Mouse (Mus musculus) lung, postnatal 0 days (tissue): Measurements from ENCODE around the gene Sfmbt1. TPM values are rescaled to one million over a fixed set of nuclear protein-coding genes. Genes with fewer than 3 reads are reported as not detected.

Experiments
- ATAC-seq: fragments of 200-750 bp; cut with Nextera tagmentation; 2 replicates; pipeline ENCODE4 v1.8.0; 2017; ENCODE audit warnings: moderate library complexity
- DNase-seq: peaks from one replicate; pipeline ENCODE4 v3.0.0-alpha.2; 2016; ENCODE audit warnings: low spot score
- H3K27ac ChIP-seq: fragments of 300-500 bp; sonication (generic); 2 replicates; pipeline ENCODE4 v1.5.1; 2014; ENCODE audit warnings: antibody characterized with exemption, mild to moderate bottlenecking, low read length, mixed read lengths
- H3K27me3 ChIP-seq: fragments of 300-500 bp; sonication (generic); replicated peaks from 2 replicates; pipeline ENCODE4 v1.6.1; 2014; ENCODE audit warnings: low read length, mixed read lengths; ENCODE audit not compliant: insufficient read depth
- H3K36me3 ChIP-seq: fragments of 300-500 bp; sonication (generic); 2 replicates; pipeline ENCODE4 v1.6.1; 2014; ENCODE audit warnings: low read length, mixed read lengths; ENCODE audit not compliant: insufficient read depth
- H3K4me1 ChIP-seq: fragments of 300-500 bp; sonication (generic); 2 replicates; pipeline ENCODE4 v1.6.1; 2014; ENCODE audit warnings: antibody characterized with exemption, low read depth, low read length, mixed read lengths; ENCODE audit not compliant: insufficient read depth
- H3K4me2 ChIP-seq: fragments of 300-500 bp; sonication (generic); replicated peaks from 2 replicates; pipeline ENCODE4 v1.6.1; 2014; ENCODE audit warnings: low read depth, mild to moderate bottlenecking, low read length, moderate library complexity, mixed read lengths
- H3K4me3 ChIP-seq: fragments of 300-500 bp; sonication (generic); 2 replicates; pipeline ENCODE4 v1.5.1; 2014; ENCODE audit warnings: low read depth, low read length
- H3K9ac ChIP-seq: fragments of 300-500 bp; sonication (generic); replicated peaks from 2 replicates; pipeline ENCODE4 v1.6.1; 2014; ENCODE audit warnings: low read depth, mild to moderate bottlenecking
- H3K9me3 ChIP-seq: fragments of 300-500 bp; sonication (generic); 2 replicates; pipeline ENCODE4 v1.6.1; 2016; ENCODE audit warnings: low read length, mixed read lengths
- CTCF ChIP-seq: IDR thresholded peaks from 2 replicates; pipeline ENCODE4 v1.5.1; 2016; ENCODE audit warnings: antibody characterized with exemption, mild to moderate bottlenecking
- EP300 ChIP-seq: IDR thresholded peaks from 2 replicates; pipeline ENCODE4 v1.6.1; 2016; ENCODE audit warnings: antibody characterized with exemption, mild to moderate bottlenecking, control low read depth
- WGBS: fragments of 180-500 bp; shearing (Covaris S2); extraction: QIAGEN DNeasy Blood & Tissue Kit; methylation state at CpG from one replicate; pipeline ENCODE4 v1.1.7; 2014; 5-methylcytosine and 5-hydroxymethylcytosine counted together
- polyA plus RNA-seq: library from polyadenylated mRNA; unstranded; fragments of >200 nt; fragmentation: Nextera tagmentation; extraction: Ambion mirVana; gene quantifications from 2 replicates; pipeline ENCODE4 v1.2.1, GENCODE M21; 2015

The Sfmbt1 gene
- polyA plus RNA-seq, 1 experiment from 2014 or later = 8.2 TPM

DNA sequence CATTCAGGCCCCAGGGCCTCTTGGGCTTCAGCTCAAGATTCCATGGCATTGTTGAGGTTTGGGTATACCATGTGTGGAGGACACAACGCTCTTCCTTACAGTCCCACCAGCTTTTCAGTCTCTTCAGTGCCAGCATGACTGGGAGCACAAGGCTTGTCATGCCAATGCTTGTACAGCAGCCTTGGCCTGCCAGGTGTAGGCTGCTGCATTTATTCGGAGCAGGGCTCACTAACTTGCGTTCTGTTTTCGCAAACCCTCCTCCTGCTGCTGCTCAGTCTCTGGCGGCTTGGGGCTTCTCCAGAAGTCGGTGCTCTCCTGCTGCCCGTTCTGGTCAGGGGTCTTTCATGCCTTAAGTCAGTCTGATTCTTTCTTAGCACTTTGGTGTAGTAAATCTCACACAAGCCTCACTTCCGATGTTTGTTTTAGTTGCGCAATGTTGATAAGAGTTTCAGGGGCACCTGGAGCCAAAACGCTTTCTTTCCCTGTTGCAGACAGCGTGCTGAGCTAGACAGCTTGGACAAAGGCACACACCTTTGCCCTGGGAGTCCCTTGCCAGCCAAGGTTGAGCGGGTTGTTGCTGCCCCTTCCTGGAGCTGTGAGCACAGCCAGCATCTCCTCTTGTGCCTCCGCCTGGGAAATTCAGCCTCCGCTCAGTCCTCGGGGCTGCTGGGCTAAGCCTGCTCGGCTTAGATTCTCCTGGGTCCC lies 146.9 kb downstream of the Sfmbt1 start:
- no peaks in the 10 kb centered on the region for H3K27me3 ChIP-seq
- no peak overlapping the region for H3K4me3 ChIP-seq
- ATAC-seq (peak; percentile 68), DNase-seq (peak; percentile 80)
- H3K4me2 ChIP-seq = peak overlapping the region; percentile 22; the same call in 1 of the 2 replicates
- H3K36me3 ChIP-seq = no peaks in the 10 kb centered on the region
- H3K4me1 ChIP-seq = peaks cover 4% of the 10 kb centered on the region; the same call in 1 of the 2 replicates
- H3K27ac ChIP-seq = peak overlapping the region; percentile 33; the same call in 1 of the 2 replicates
- TF ChIP-seq EP300 = no peak
- peak; percentile 12; the same call in 1 of the 2 replicates for TF ChIP-seq CTCF
- no peak overlapping the region for H3K9ac ChIP-seq
- 23% methylated on average over 16 of the region's 16 CpGs for WGBS
- no peaks in the 10 kb centered on the region for H3K9me3 ChIP-seq

DNA sequence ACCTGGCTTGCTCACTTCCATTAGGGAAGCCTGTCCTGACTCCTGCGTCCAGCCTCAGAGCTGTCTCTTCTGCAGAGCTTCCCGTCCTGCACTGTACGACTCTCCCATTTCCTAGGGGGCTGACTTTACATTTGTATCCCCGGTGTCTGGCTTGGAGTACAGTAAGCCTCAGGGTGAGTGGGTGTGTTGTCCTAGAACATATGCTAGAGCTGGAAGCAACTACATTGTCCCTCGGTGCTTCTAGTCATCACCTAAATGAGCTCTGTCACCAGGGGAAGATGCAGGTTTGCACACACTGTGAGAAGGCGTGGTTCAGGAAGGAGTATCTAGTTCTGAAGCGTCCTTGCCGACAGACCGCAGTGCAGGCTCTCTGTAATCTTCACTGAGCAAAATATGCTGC lies 147.7 kb downstream of the Sfmbt1 start:
- Histone ChIP-seq H3K4me1 (peaks cover 4% of the 10 kb centered on the region), H3K9ac (no peak overlapping the region), H3K4me3 (no peak overlapping the region), H3K9me3 (no peaks in the 10 kb centered on the region), H3K36me3 (no peaks in the 10 kb centered on the region), H3K4me2 (no peak overlapping the region), H3K27me3 (no peaks in the 10 kb centered on the region), H3K27ac (no peak overlapping the region)
- 65% methylated on average over 9 of the region's 9 CpGs for WGBS
- DNase-seq (no peak), ATAC-seq (no peak)
- TF ChIP-seq EP300 (no peak), CTCF (no peak)

DNA sequence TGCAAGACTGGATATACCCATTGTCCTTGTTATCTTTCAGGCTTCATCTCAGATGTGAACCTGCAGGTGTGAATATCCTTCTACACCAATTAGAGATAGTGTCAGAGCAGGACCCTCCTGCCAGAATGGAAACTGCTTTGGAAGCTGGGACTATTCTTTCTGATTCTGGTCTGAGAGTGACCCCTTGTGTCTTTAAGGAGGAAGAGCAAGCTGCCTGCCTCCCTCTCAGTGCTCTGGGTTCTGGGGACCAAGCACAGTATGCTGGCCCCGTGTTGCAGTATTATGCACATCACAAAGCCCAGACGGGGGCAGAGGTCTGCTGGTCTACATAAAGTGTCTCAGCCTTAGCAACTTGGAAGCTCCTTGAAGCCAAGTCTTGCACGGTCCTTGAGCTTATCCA lies 150.7 kb downstream of the Sfmbt1 start:
- Histone ChIP-seq H3K27me3 (no peaks in the 10 kb centered on the region), H3K27ac (no peak overlapping the region), H3K4me3 (no peak overlapping the region), H3K4me1 (peaks cover 13% of the 10 kb centered on the region), H3K4me2 (no peak overlapping the region), H3K9me3 (no peaks in the 10 kb centered on the region), H3K36me3 (no peaks in the 10 kb centered on the region), H3K9ac (no peak overlapping the region)
- no peak for TF ChIP-seq EP300
- TF ChIP-seq CTCF = peak; percentile 82
- no peak for ATAC-seq
- peak; percentile 71 for DNase-seq
- 64% methylated on average over 3 of the region's 3 CpGs for WGBS

DNA sequence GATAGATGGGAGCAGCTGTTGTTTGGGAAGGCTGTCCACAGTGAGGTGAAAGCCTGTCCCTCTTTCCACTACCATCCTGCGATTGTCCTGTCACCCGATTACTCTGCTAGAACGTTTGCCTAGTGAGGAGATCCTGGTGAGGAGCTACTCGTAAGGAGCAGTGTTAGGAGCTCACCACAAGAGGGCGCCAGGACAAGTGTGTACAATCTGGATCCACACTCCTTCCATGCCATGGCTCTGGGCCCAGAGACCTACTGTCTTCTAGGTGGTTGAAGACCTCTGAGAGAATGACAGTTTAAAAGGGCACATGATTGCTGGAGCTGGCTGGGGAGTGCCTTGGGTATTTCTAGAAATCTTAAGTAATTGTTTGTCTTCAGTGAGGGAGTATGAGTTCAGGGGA lies 152.4 kb downstream of the Sfmbt1 start:
- Histone ChIP-seq H3K4me1 (peaks cover 12% of the 10 kb centered on the region), H3K4me3 (no peak overlapping the region), H3K27ac (no peak overlapping the region), H3K9me3 (no peaks in the 10 kb centered on the region), H3K36me3 (no peaks in the 10 kb centered on the region), H3K27me3 (no peaks in the 10 kb centered on the region), H3K4me2 (no peak overlapping the region), H3K9ac (no peak overlapping the region)
- ATAC-seq = peak; percentile 54
- WGBS = 26% methylated on average over 5 of the region's 5 CpGs
- peak; percentile 92 for DNase-seq
- no peak for TF ChIP-seq EP300
- TF ChIP-seq CTCF = peak; percentile 98

DNA sequence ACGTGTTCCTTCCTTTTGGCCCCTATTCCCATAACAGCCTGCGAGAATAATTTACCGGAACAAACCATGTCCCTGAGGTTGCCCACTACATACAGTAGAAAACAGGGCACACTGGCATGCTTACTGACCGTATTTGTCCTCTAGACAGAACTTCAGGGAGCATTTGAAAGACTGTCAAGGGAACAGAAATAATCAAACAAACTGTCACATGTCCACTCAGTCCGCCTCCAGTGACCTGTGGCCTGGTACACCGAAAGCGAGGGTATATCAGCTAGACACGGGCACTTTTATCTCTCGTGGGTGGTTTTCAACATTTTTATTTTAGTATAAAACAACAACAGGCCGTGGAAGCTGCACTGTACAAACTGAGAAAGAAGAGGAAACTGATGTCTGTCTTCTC lies 154.2 kb downstream of the Sfmbt1 start:
- Histone ChIP-seq H3K9me3 (no peaks in the 10 kb centered on the region), H3K4me2 (no peak overlapping the region), H3K4me1 (peaks cover 12% of the 10 kb centered on the region), H3K27ac (peak overlapping the region; percentile 88), H3K27me3 (no peaks in the 10 kb centered on the region), H3K36me3 (0 out of 2 replicates have a peak, but pooled peaks cover 4% of the 10 kb centered on the region), H3K9ac (no peak overlapping the region), H3K4me3 (no peak overlapping the region)
- WGBS = 84% methylated on average over 10 of the region's 10 CpGs
- TF ChIP-seq EP300 = no peak
- TF ChIP-seq CTCF = no peak
- no peak for DNase-seq
- no peak for ATAC-seq

DNA sequence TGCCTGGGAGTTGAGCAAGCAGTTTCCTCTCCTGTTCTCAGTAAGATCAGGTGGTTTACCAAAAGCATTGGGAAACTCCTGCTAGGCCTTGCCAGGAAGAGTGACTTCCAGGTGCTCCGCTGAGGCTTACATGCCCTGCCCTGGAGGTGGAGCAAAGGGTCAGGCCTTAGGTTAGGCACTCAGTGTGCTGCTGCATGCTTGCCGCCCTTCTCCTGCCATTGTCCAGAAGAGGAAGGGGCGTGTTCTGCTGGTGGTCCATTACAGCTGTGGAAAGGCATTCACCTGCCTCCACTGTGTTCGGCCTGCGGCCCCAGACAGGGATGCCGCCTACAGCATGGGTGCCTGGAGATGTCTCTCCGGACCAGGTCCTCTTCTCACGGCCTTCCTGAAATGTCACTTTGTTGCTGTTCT lies 154.7 kb downstream of the Sfmbt1 start:
- H3K27me3 ChIP-seq = no peaks in the 10 kb centered on the region
- DNase-seq (peak; percentile 78), ATAC-seq (peak; percentile 55)
- H3K4me1 ChIP-seq = peaks cover 12% of the 10 kb centered on the region
- 71% methylated on average over 8 of the region's 8 CpGs for WGBS
- H3K4me3 ChIP-seq = no peak overlapping the region
- no peak for TF ChIP-seq EP300
- TF ChIP-seq CTCF = peak; percentile 15; the same call in 1 of the 2 replicates
- H3K36me3 ChIP-seq = 0 out of 2 replicates have a peak, but pooled peaks cover 4% of the 10 kb centered on the region
- no peak overlapping the region for H3K9ac ChIP-seq
- H3K9me3 ChIP-seq = no peaks in the 10 kb centered on the region
- H3K27ac ChIP-seq = peak overlapping the region; percentile 88
- H3K4me2 ChIP-seq = no peak overlapping the region
